Mouse (Mus musculus) small intestine, adult 2 months (tissue): Measurements from ENCODE around the gene Herc3. TPM values are rescaled to one million over a fixed set of nuclear protein-coding genes. Genes with fewer than 3 reads are reported as not detected.

ENCODE experiments used
- H3K27ac ChIP-seq: fragments of 200-500 bp; 2 replicates; pipeline ENCODE4 v1.5.1; 2012; ENCODE audit warnings: low read depth, low read length, control low read depth, inconsistent platforms; ENCODE audit not compliant: insufficient read depth
- H3K27me3 ChIP-seq: fragments of 200-500 bp; 2 replicates; pipeline ENCODE4 v1.6.1; 2012; ENCODE audit warnings: mild to moderate bottlenecking, moderate library complexity, low read length, inconsistent platforms; ENCODE audit not compliant: control insufficient read depth, insufficient read depth
- H3K36me3 ChIP-seq: fragments of 200-500 bp; 2 replicates; pipeline ENCODE4 v1.6.1; 2012; ENCODE audit warnings: mild to moderate bottlenecking, low read length, control low read depth, inconsistent platforms; ENCODE audit not compliant: control insufficient read depth, insufficient read depth
- H3K4me1 ChIP-seq: fragments of 200-500 bp; 2 replicates; pipeline ENCODE4 v1.6.1; 2012; ENCODE audit warnings: low read length, inconsistent platforms, mixed read lengths; ENCODE audit not compliant: control insufficient read depth, insufficient read depth, insufficient read length
- H3K4me3 ChIP-seq: fragments of 200-500 bp; 2 replicates; pipeline ENCODE4 v1.5.1; 2012; ENCODE audit warnings: low read depth, mild to moderate bottlenecking, control low read depth, inconsistent platforms, low read length, moderate library complexity
- CTCF ChIP-seq: fragments of 200-500 bp; IDR thresholded peaks from 2 replicates; pipeline ENCODE4 v1.5.1; 2012; ENCODE audit warnings: low read depth, mild to moderate bottlenecking, control low read depth, inconsistent platforms, low read length, moderate library complexity, mixed read lengths; ENCODE audit not compliant: insufficient replicate concordance, insufficient read length; ENCODE audit errors: extremely low read depth
- POLR2A ChIP-seq: fragments of 200-500 bp; IDR thresholded peaks from 2 replicates; pipeline ENCODE4 v1.6.1; 2012; ENCODE audit warnings: low read depth, mild to moderate bottlenecking, control low read depth, inconsistent platforms, low read length, moderate library complexity
- WGBS: fragments of 180-500 bp; shearing (Covaris S2); methylation state at CpG from one replicate; pipeline ENCODE4 v1.1.7; 2018; 5-methylcytosine and 5-hydroxymethylcytosine counted together
- polyA plus RNA-seq: library from polyadenylated mRNA; depleted of rRNA; stranded (reverse); fragments of >200 nt; gene quantifications from 2 replicates; pipeline ENCODE4 v1.2.3, GENCODE M21; 2012

Gene Herc3
- polyA plus RNA-seq, 1 experiment = 8.6 TPM

- no peak overlapping the region for H3K4me3 ChIP-seq
- H3K4me1 ChIP-seq = no peaks in the 10 kb centered on the region
- no peak for TF ChIP-seq CTCF
- no peak for TF ChIP-seq POLR2A
- no peak overlapping the region for H3K27ac ChIP-seq
- no peaks in the 10 kb centered on the region for H3K27me3 ChIP-seq
- H3K36me3 ChIP-seq = peaks cover 10% of the 10 kb centered on the region
- WGBS = 51% methylated on average over 7 of the region's 7 CpGs
These were observed 69.3 kb downstream of the Herc3 start for GRCm38 (mm10) chr6:58900536-58900935.

GRCm38 (mm10) chr6:58903171-58903570 lies 71.9 kb downstream of the Herc3 start:
- 69% methylated on average over 8 of the region's 8 CpGs for WGBS
- Histone ChIP-seq H3K36me3 (peaks cover 4% of the 10 kb centered on the region; the same call in 1 of the 2 replicates), H3K27ac (no peak overlapping the region), H3K4me1 (no peaks in the 10 kb centered on the region), H3K27me3 (no peaks in the 10 kb centered on the region; the same call in 1 of the 2 replicates), H3K4me3 (no peak overlapping the region)
- TF ChIP-seq CTCF = no peak
- no peak for TF ChIP-seq POLR2A

- TF ChIP-seq CTCF = no peak
- TF ChIP-seq POLR2A = no peak
- Histone ChIP-seq H3K27me3 (no peaks in the 10 kb centered on the region; the same call in 1 of the 2 replicates), H3K36me3 (peaks cover 4% of the 10 kb centered on the region; the same call in 1 of the 2 replicates), H3K4me3 (no peak overlapping the region), H3K27ac (no peak overlapping the region), H3K4me1 (peaks cover 2% of the 10 kb centered on the region; the same call in 1 of the 2 replicates)
- WGBS = 75% methylated on average over 3 of the region's 3 CpGs
These were observed 73.3 kb downstream of the Herc3 start for GRCm38 (mm10) chr6:58904551-58904950.

- no peak within 1 kb of the TSS for H3K27ac ChIP-seq
- WGBS = 69% methylated on average over 34 of the region's 34 CpGs
- peak within 1 kb of the TSS; percentile 64 for H3K4me3 ChIP-seq
- peaks cover 3% of the 10 kb centered on the region; the same call in 1 of the 2 replicates for H3K36me3 ChIP-seq
- peaks cover 2% of the 10 kb centered on the region; the same call in 1 of the 2 replicates for H3K4me1 ChIP-seq
- H3K27me3 ChIP-seq = no peaks in the 10 kb centered on the region; the same call in 1 of the 2 replicates
- TF ChIP-seq POLR2A = no peak
- no peak for TF ChIP-seq CTCF
These were observed 75.6 kb downstream of the Herc3 start, which contains the start of gene Nap1l5 for GRCm38 (mm10) chr6:58906852-58907261. TSS of gene Nap1l5 (minus strand) at chr6:58907076.

GRCm38 (mm10) chr6:58907336-58907735 lies 76.1 kb downstream of the Herc3 start:
- Histone ChIP-seq H3K4me1 (peaks cover 2% of the 10 kb centered on the region; the same call in 1 of the 2 replicates), H3K4me3 (no peak overlapping the region), H3K27ac (no peak overlapping the region), H3K27me3 (no peaks in the 10 kb centered on the region; the same call in 1 of the 2 replicates), H3K36me3 (peaks cover 3% of the 10 kb centered on the region; the same call in 1 of the 2 replicates)
- no peak for TF ChIP-seq POLR2A
- no peak for TF ChIP-seq CTCF
- WGBS = 94% methylated on average over 8 of the region's 8 CpGs

GRCm38 (mm10) chr6:58907791-58908190 lies 76.5 kb downstream of the Herc3 start:
- no peaks in the 10 kb centered on the region; the same call in 1 of the 2 replicates for H3K27me3 ChIP-seq
- H3K4me1 ChIP-seq = peaks cover 2% of the 10 kb centered on the region; the same call in 1 of the 2 replicates
- H3K4me3 ChIP-seq = no peak overlapping the region
- TF ChIP-seq CTCF = no peak
- no peak for TF ChIP-seq POLR2A
- no peak overlapping the region for H3K27ac ChIP-seq
- H3K36me3 ChIP-seq = peaks cover 3% of the 10 kb centered on the region; the same call in 1 of the 2 replicates
- 88% methylated on average over 2 of the region's 2 CpGs for WGBS

GRCm38 (mm10) chr6:58912842-58913241 lies 81.6 kb downstream of the Herc3 start:
- Histone ChIP-seq H3K36me3 (no peaks in the 10 kb centered on the region; the same call in 1 of the 2 replicates), H3K27ac (no peak overlapping the region), H3K4me3 (no peak overlapping the region), H3K4me1 (peaks cover 2% of the 10 kb centered on the region; the same call in 1 of the 2 replicates), H3K27me3 (no peaks in the 10 kb centered on the region)
- 77% methylated on average over 5 of the region's 5 CpGs for WGBS
- TF ChIP-seq CTCF (no peak), POLR2A (no peak)
